Mouse (Mus musculus) activated CD4-positive, CD25-positive, alpha-beta regulatory T cell, adult 9 weeks (primary cell): ENCODE measurements around the gene Kcns1. TPM values are rescaled to one million over a fixed set of nuclear protein-coding genes. Genes with fewer than 3 reads are reported as not detected.

ENCODE experiments used
- polyA plus RNA-seq: library from polyadenylated mRNA; unstranded; fragments of 100-300 nt; shearing (Covaris generic); gene quantifications from one replicate; pipeline ENCODE4 v1.2.1, GENCODE M21; 2017

Gene Kcns1
- polyA plus RNA-seq = not detected

GRCm38 (mm10) chr2:164170902-164171301, at the start of gene Kcns1:
Gene Kcns1, minus strand, starts transcription at chr2:164171113.

GRCm38 (mm10) chr2:164199626-164200327, 28.9 kb upstream of the Kcns1 start, which contains the start of gene Wfdc15a:
Gene Wfdc15a, minus strand, starts transcription at chr2:164200130.

DNA sequence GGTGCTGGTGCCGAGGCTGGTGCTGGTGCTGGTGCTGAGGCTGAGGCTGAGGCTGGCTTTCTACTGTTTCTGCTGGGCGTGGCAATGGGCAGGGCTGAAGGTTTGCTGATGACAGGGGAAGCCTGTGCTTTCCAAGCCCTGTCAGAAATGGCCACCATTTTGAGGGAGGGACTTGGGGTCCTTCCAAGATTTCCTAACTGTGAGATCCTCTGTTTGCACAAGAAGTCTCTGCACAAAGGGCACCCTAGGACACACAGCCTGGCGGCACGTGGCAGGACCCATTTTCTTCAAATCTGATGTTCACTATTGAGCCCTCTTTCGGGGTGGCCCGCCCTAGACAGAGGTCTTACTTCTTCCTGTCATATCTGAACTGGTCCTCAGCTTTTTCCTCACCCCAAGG, 19.7 kb upstream of the Kcns1 start, which contains the start of gene Wfdc12:
Gene Wfdc12 (minus strand): TSS at position 33 of the 400 bp plus-strand sequence.

GRCm38 (mm10) chr2:164182692-164183255, 11.9 kb upstream of the Kcns1 start, which contains the start of gene Wfdc5:
Gene Wfdc5, minus strand, starts transcription at chr2:164182742.

Other genes with a start within 250 kb of the Kcns1 start
- gene Ywhab, start 176.2 kb downstream of the Kcns1 start, polyA plus RNA-seq = 89.5 TPM
- 4.6 TPM for gene Pabpc1l, start 145.7 kb downstream of the Kcns1 start, polyA plus RNA-seq
- 309 TPM for gene Stk4, start 100.8 kb downstream of the Kcns1 start, polyA plus RNA-seq
- gene Tomm34, start 99.9 kb downstream of the Kcns1 start, polyA plus RNA-seq = 147 TPM
- gene Wfdc5, start 11.6 kb upstream of the Kcns1 start, polyA plus RNA-seq = not detected
- not detected for gene Wfdc12, start 19.5 kb upstream of the Kcns1 start, polyA plus RNA-seq
- not detected for gene Wfdc15a, start 29.0 kb upstream of the Kcns1 start, polyA plus RNA-seq
- not detected for gene Wfdc15b, start 50.5 kb upstream of the Kcns1 start, polyA plus RNA-seq
- gene Svs2, start 67.4 kb upstream of the Kcns1 start, polyA plus RNA-seq = not detected
- not detected for gene Svs3b, start 85.5 kb upstream of the Kcns1 start, polyA plus RNA-seq
- not detected for gene Svs4, start 107.3 kb upstream of the Kcns1 start, polyA plus RNA-seq
- not detected for gene Svs3a, start 118.2 kb upstream of the Kcns1 start, polyA plus RNA-seq
- gene Svs6, start 145.6 kb upstream of the Kcns1 start, polyA plus RNA-seq = not detected
- not detected for gene Svs5, start 161.6 kb upstream of the Kcns1 start, polyA plus RNA-seq
- gene Slpi, start 218.0 kb upstream of the Kcns1 start, polyA plus RNA-seq = 5.0 TPM
- gene Rbpjl, start 232.0 kb upstream of the Kcns1 start, polyA plus RNA-seq = not detected
- not detected for gene Matn4, start 234.0 kb upstream of the Kcns1 start, polyA plus RNA-seq